Mouse (Mus musculus) liver, adult 2 months (tissue): ENCODE data around the gene Atg10.

ENCODE experiments used
- CTCF ChIP-seq: fragments of 200-500 bp; IDR thresholded peaks from 2 replicates; pipeline ENCODE4 v1.5.1; 2011; ENCODE audit warnings: low read depth, low read length, control low read depth
- POLR2A ChIP-seq: fragments of 200-500 bp; IDR thresholded peaks from 2 replicates; pipeline ENCODE4 v1.6.1; 2011; ENCODE audit warnings: low read length, control low read depth; ENCODE audit not compliant: insufficient read depth; ENCODE audit errors: extremely low read depth

DNA sequence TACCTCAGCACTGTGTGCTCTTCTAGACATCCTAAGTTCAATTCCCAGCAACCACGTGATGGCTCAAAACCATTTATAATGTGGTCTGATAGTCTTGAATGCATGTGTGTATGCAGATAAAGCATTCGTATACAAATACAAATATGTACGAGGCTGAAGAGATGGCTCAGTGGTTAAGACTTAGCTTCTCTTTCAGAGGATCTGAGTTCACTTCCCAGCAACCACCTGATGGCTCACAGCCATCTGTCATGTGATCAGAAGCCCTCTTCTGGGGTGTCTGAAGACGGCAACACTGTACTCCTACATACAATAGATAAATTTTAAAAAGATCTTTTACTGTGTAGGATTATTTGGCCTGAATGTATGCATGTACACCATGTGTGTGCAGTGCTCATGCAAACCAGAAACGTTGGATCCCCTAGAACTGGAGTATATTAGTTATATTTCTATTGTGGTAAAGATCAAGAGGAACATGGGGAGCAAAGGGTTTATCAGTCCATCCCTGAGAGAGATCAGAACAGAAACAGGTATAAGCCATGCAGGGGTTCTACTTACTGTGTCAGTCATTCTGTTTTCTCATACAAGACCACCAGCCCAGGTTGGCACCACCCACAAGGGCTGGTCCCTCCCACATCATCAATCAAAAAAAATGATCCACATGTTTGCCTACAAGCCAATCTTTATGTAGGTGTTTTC is 296.7 kb downstream of the Atg10 start:
- no peak for TF ChIP-seq CTCF
- TF ChIP-seq POLR2A = no peak
